Mouse (Mus musculus) CH12.LX (cell line): ENCODE results near the gene Olfr492. TPM values are rescaled to one million over a fixed set of nuclear protein-coding genes. Genes with fewer than 3 reads are reported as not detected.

Experiments
- DNase-seq: peaks from one replicate; pipeline ENCODE4 v3.0.0-alpha.2; 2013; ENCODE audit errors: extremely low read depth
- H3K27ac ChIP-seq: 2 replicates; pipeline ENCODE4 v1.5.1; 2012; ENCODE audit warnings: low read depth, mild to moderate bottlenecking, control low read depth, moderate library complexity; ENCODE audit not compliant: insufficient read depth
- H3K27me3 ChIP-seq: replicated peaks from 2 replicates; pipeline ENCODE3; 2012; ENCODE audit warnings: inconsistent platforms
- H3K36me3 ChIP-seq, 2 experiments: replicated peaks in 1 of 2; 2 replicates each; pipeline versions ENCODE3 to v1.6.1; 2012; ENCODE audit warnings: inconsistent platforms in 1 of 2, low read length in 1 of 2, mild to moderate bottlenecking in 1 of 2, mixed read lengths in 1 of 2, moderate library complexity in 1 of 2; ENCODE audit not compliant: control insufficient read depth in 1 of 2, insufficient read depth in 1 of 2
- H3K4me1 ChIP-seq, 2 experiments: 2 replicates each; pipeline ENCODE4 v1.6.1; 2012; ENCODE audit warnings: inconsistent platforms in 1 of 2, moderate library complexity in 1 of 2; ENCODE audit not compliant: insufficient read depth in 2 of 2, control insufficient read depth in 1 of 2
- H3K4me2 ChIP-seq: 2 replicates; pipeline ENCODE4 v1.6.1; 2012; ENCODE audit warnings: low read depth, mild to moderate bottlenecking, control low read depth; ENCODE audit not compliant: poor library complexity, insufficient read depth, severe bottlenecking
- H3K4me3 ChIP-seq, 3 experiments: fragments of 150-350 bp in 1 of 3; sonication (generic) in 1 of 3; replicated peaks in 1 of 3; 2 replicates each; pipeline versions ENCODE3 to v1.5.1; 2011 to 2012; ENCODE audit warnings: low read depth in 2 of 3, low read length in 2 of 3, mild to moderate bottlenecking in 2 of 3, moderate library complexity in 2 of 3, control low read depth in 1 of 3, improper control_type of control experiment in 1 of 3, inconsistent platforms in 1 of 3, mixed read lengths in 1 of 3; ENCODE audit not compliant: poor library complexity in 1 of 3
- H3K79me2 ChIP-seq: replicated peaks from 2 replicates; pipeline ENCODE4 v1.6.1; 2012; ENCODE audit warnings: mild to moderate bottlenecking, moderate library complexity; ENCODE audit not compliant: control insufficient read depth, poor library complexity, insufficient read depth, severe bottlenecking; ENCODE audit errors: extremely low read depth
- H3K9ac ChIP-seq: 2 replicates; pipeline ENCODE4 v1.6.1; 2012; ENCODE audit warnings: low read depth, mild to moderate bottlenecking, control low read depth, moderate library complexity; ENCODE audit not compliant: insufficient read depth
- H3K9me3 ChIP-seq: replicated peaks from 2 replicates; pipeline ENCODE3; 2012; ENCODE audit warnings: low read length, inconsistent platforms, mixed read lengths
- CHD1 ChIP-seq: IDR thresholded peaks from 2 replicates; pipeline ENCODE4 v1.6.1; 2012; ENCODE audit warnings: low read depth, low read length, improper control_type of control experiment, inconsistent platforms
- EP300 ChIP-seq: IDR thresholded peaks from 2 replicates; pipeline ENCODE4 v1.6.1; 2011; ENCODE audit warnings: low read length, improper control_type of control experiment
- GABPA ChIP-seq: IDR thresholded peaks from 2 replicates; pipeline ENCODE4 v1.6.1; 2012; ENCODE audit warnings: low read depth, low read length, improper control_type of control experiment, inconsistent platforms; ENCODE audit not compliant: insufficient replicate concordance
- JUN ChIP-seq: IDR thresholded peaks from 2 replicates; pipeline ENCODE4 v1.6.1; 2011; ENCODE audit warnings: low read depth, mild to moderate bottlenecking, low read length, improper control_type of control experiment, moderate library complexity; ENCODE audit not compliant: insufficient read depth
- MAX ChIP-seq: IDR thresholded peaks from 2 replicates; pipeline ENCODE4 v1.6.1; 2011; ENCODE audit warnings: low read length, improper control_type of control experiment
- MAZ ChIP-seq: IDR thresholded peaks from 2 replicates; pipeline ENCODE4 v1.6.1; 2012; ENCODE audit warnings: low read depth, mild to moderate bottlenecking, inconsistent platforms, low read length, improper control_type of control experiment, moderate library complexity
- MYC ChIP-seq: IDR thresholded peaks from 2 replicates; pipeline ENCODE4 v1.6.1; 2011; ENCODE audit warnings: low read depth, mild to moderate bottlenecking, improper control_type of control experiment, low read length
- PAX5 ChIP-seq: IDR thresholded peaks from 2 replicates; pipeline ENCODE4 v1.6.1; 2012; ENCODE audit warnings: low read length, inconsistent platforms, mixed read lengths
- POLR2A ChIP-seq: IDR thresholded peaks from 2 replicates; pipeline ENCODE4 v1.6.1; 2011; ENCODE audit warnings: low read depth, mild to moderate bottlenecking, improper control_type of control experiment, low read length
- TBP ChIP-seq: conservative IDR thresholded peaks from 2 replicates; pipeline ENCODE4 v1.6.1; 2011; ENCODE audit warnings: low read depth, low read length, improper control_type of control experiment
- ZC3H11A ChIP-seq: IDR thresholded peaks from 2 replicates; pipeline ENCODE4 v1.6.1; 2012; ENCODE audit warnings: low read depth, mild to moderate bottlenecking, inconsistent platforms, low read length, improper control_type of control experiment
- dilution Hi-C: fragments of 300-500 bp; cut with MboI; formaldehyde crosslinking; loops from 2 replicates; pipeline ENCODE4 v1.14.3; 2020; ENCODE audit warnings: low sequenced_read_pairs; ENCODE audit not compliant: extremely low pct_unique_long_range_greater_than_20kb, extremely low pct_ligation_motif_present
- in situ Hi-C: fragments of 300-500 bp; cut with MboI; formaldehyde crosslinking; loops from 3 replicates; pipeline ENCODE4 v1.14.3; 2019; ENCODE audit warnings: low sequenced_read_pairs, low pct_ligation_motif_present, low pct_unique_long_range_greater_than_20kb, mixed read lengths
- polyA plus RNA-seq: library from polyadenylated mRNA; unstranded; fragments of >175 nt; gene quantifications from 2 replicates; pipeline ENCODE4 v1.2.1, GENCODE M21; 2012; ENCODE audit warnings: low read depth; ENCODE audit not compliant: insufficient read length
- total RNA-seq, 2 experiments: library from RNA; depleted of rRNA; stranded (reverse); fragments of 300-350 nt in 1 of 2; fragments of >200 nt in 1 of 2; gene quantifications; 2 replicates each; pipeline ENCODE4 v1.2.3; 2012 to 2014

The Olfr492 gene
- total RNA-seq (2012; rRNA removed) (not detected in 2 replicates), total RNA-seq (2014; rRNA removed) (not detected in 2 replicates), polyA plus RNA-seq (not detected in 2 replicates)

DNA sequence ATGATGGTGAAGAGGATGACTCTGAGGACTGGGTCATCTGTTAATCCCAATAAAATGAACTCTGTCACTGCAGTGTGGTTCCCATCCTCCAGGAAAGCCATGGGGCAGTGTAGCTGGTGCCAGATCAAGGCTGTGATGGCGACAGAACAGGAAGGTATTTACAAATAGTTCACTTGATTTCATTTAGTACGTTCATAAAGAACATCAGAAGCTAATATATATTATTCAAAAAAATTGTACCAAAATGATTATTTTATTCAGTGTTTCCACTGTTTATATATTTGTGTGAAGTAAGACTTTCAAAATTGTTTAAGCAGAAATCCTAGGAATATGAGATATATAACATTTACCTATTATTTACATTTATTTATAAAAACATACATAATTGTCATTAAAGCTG lies at the start of gene Olfr492:
Gene Olfr492 (minus strand): TSS at position 101 of the 400 bp plus-strand sequence.
- no peak within 1 kb of the TSS for H3K9ac ChIP-seq
- DNase-seq: no peak
- H3K9me3 ChIP-seq: no peaks in the 10 kb centered on the region
- H3K27ac ChIP-seq: no peak within 1 kb of the TSS
- in situ Hi-C loops (no loop called here), dilution Hi-C loops (no loop called here)
- H3K4me2 ChIP-seq: no peak within 1 kb of the TSS
- H3K4me1 ChIP-seq: no peaks in the 10 kb centered on the region
- TF ChIP-seq PAX5: no peak
- no peak for TF ChIP-seq ZC3H11A
- no peak for TF ChIP-seq CHD1
- TF ChIP-seq MAX: no peak
- no peak for TF ChIP-seq GABPA
- no peaks in the 10 kb centered on the region for H3K36me3 ChIP-seq
- no peaks in the 10 kb centered on the region for H3K79me2 ChIP-seq
- H3K4me3 ChIP-seq: no peak within 1 kb of the TSS
- no peaks in the 10 kb centered on the region for H3K27me3 ChIP-seq

DNA sequence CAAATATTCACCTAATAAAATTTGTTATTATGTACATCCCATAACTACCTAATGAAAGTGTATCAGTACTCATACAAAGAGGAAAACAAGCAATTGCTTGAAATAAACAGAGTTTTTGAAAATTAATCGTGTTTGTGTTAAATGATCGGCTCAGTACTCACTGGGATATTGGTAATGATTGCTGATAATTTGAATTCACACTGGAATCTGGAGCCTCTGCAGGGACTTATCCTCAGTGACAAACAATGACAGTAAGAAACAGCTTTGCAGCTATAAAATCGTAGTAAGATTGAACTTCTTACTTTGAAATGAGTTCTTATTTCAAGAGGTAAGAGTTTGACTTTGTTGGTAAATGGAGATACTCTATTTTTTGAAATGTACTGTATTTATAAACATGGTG lies 41.6 kb upstream of the Olfr492 start, which contains the start of gene Olfr494:
Gene Olfr494 (plus strand): TSS at position 301 of the 400 bp plus-strand sequence.
- Histone ChIP-seq H3K4me2 (no peak within 1 kb of the TSS), H3K9me3 (peaks cover 7% of the 10 kb centered on the region), H3K36me3 (no peaks in the 10 kb centered on the region), H3K79me2 (no peaks in the 10 kb centered on the region), H3K4me3 (no peak within 1 kb of the TSS), H3K9ac (no peak within 1 kb of the TSS), H3K27ac (no peak within 1 kb of the TSS), H3K27me3 (no peaks in the 10 kb centered on the region), H3K4me1 (no peaks in the 10 kb centered on the region)
- dilution Hi-C loops: no loop called here
- in situ Hi-C loops: no loop called here
- TF ChIP-seq MAZ (no peak), MYC (no peak), POLR2A (no peak)
- DNase-seq: no peak

DNA sequence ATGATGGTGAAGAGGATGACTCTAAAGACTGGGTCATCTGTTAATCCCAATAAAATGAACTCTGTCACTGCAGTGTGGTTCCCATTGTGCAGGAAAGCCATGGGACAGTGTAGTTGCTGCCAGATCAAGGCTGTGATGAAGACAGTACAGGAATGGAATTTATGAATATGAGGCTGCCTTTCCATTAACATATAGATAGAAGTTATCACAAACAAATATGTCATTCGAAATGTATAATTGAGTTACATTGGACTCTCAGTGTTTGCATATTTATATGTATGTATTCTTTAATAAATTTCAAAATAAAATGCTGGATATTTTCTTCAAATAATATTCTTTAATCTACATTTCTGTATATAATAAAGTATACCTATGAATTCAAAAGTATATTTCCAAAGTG lies 23.4 kb upstream of the Olfr492 start, which contains the start of gene Olfr493:
Gene Olfr493 (minus strand): TSS at position 101 of the 400 bp plus-strand sequence.
- H3K4me3 ChIP-seq: no peak within 1 kb of the TSS
- dilution Hi-C loops: no loop called here
- no peak within 1 kb of the TSS for H3K9ac ChIP-seq
- peaks cover under 1% of the 10 kb centered on the region for H3K9me3 ChIP-seq
- TF ChIP-seq JUN (no peak), TBP (no peak), EP300 (no peak)
- in situ Hi-C loops: no loop called here
- no peaks in the 10 kb centered on the region for H3K36me3 ChIP-seq
- no peaks in the 10 kb centered on the region for H3K4me1 ChIP-seq
- no peaks in the 10 kb centered on the region for H3K79me2 ChIP-seq
- no peaks in the 10 kb centered on the region for H3K27me3 ChIP-seq
- DNase-seq: no peak
- H3K27ac ChIP-seq: no peak within 1 kb of the TSS
- H3K4me2 ChIP-seq: no peak within 1 kb of the TSS
